In the genomic region with DNA sequence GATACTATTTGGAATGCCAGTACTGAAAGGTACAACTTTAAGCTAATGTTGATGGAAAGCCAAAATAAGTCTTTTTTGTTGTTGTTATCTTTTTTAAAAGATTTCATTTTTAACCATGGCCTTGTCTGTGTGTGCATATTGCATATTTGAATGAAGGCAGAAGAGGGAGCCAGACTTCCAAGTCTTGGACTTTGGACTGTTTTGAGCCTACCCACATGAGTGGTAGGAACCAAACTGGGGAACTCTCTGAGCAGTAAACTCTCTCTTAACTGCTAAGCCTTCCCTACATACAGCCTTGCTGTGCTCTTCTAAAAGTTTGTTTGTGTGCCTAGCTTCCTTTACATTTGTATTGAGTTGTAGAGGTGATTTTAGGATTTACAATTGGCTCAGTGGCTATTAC, we compare ENCODE assay signal across 1 mouse cellular context.
TF ChIP-seq lines count a peak whose summit lies in the region.

No protein-coding gene starts in this region.

TF ChIP-seq in MEL, 35 proteins besides CTCF, POLR2A, EP300 and RAD21 (continued from another document):
- TF ChIP-seq MXI1 (IDR thresholded peaks at IDR 0.05; ENCODE audit: low read depth, low read length) (no peak), E2F4 (IDR thresholded peaks at IDR 0.05; ENCODE audit: borderline replicate concordance, low read depth, low read length) (no peak)
